Mouse (Mus musculus) left cerebral cortex, postnatal 10 days (tissue): ENCODE measurements at regions not wholly inside any gene's neighbourhood (a gene's known extent, or its start where the extent isn't known, plus 50 kb on each side); places are given as distances from the start of the nearest gene placed in this dataset.

Experiments used
- DNase-seq, 2 experiments: peaks; one replicate each; pipeline ENCODE4 v3.0.0; 2021 to 2022; ENCODE audit warnings: low spot score in 2 of 2, mixed read lengths in 1 of 2; ENCODE audit errors: extremely low spot score in 1 of 2
- intact Hi-C: fragments of 180-260 bp; cut with DNase I; formaldehyde crosslinking; loops from one replicate; pipeline ENCODE4 v1.15.1; 2025

DNA sequence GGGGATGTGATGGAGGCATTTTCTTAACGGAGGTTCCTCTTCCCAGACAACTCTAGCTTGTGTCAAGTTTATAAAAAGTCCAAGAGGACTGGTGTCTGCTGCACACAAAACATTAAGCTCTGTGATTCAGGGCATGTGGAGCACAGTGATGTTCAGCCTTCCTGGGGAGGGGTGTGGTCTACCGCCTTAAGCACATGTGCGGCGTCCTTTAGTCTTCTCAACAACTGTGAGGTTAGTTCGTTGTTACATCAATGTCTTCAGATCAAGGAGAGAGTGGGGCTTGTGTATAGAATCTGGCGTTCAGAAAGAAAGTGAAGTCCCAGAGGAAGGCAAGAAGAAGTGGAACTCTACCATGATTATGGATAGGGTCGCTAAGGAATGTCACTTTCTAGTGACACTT, 131.9 kb upstream of the Dyrk2 start:
- DNase-seq = no peak
- intact Hi-C loops = no loop called here

DNA sequence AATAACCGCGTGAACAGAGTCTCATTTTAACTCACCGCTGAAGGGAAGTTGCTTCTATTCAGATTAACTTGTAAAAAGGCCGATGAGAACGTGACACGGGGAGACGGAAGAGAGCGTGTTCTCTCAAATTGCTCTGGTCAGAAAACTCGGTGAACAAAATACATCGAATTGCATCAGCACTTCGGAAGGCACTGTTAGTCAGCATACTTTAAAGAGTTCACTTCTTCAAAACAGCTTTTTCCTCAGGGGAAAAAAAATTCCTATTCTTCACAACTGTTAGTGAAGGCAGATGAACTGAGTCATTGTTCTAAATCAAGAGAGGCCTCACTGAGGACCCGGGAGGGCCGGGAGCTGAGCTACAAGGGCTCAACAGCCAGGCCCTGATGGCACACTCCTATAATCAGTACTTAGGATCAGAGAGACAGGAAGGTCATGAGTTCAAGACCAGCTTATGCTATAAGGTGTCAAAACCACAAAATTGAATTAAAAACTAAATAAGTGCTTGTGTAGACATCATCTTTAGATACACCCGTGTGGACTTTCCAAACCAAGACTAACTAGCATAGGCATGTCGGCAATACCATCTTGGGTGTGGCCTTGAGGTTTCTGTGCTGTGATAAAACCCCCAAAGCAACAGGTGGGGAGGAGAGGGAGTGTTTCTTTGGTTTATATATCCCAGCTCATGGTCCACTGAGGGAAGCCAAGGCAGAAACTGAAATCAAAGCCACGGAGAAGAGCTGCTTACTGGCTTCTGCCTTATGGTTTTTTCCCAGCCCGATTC, 131.2 kb upstream of the Dyrk2 start:
- intact Hi-C loops = no loop called here
- DNase-seq = no peak

DNA sequence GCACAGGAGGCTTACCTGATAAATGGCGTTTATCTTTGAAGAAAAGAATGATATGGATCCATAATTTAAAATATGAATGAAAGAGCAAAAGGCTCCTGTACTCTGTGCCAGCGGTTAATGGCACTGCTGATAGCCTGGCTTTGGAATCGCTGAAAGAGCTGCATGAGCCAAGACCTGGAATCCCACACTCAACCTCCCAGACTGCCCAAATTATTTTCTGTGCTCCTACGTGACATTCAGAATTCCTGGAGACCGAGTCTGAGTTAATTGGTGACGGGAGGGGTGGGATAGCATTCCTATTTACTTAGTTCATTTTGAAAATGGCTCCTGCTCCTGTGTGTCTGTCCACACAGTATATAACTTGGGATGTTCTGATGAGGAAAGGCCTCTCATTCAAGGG, 129.0 kb upstream of the Dyrk2 start:
- intact Hi-C loops = no loop called here
- DNase-seq = no peak

DNA sequence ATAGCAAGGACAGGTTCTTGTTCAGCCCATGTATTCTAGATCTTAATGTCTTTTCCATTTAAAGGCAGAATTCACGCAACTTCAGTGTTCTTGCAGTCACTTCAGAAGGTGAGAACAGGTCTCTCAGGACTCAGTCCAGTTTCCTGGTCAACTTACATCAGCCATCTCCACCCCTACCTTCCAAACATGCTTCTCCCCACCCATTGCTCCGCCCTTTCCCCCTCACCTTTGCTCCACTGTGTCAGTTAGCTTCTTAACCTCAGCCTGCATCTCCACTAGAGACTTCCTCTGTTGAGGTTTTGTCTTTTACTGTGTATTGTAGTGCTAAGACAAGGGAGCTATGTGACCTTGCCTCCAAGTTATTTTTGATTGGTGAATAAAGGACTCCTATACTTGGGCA, 127.0 kb upstream of the Dyrk2 start:
- no peak for DNase-seq
- intact Hi-C loops = no loop called here

DNA sequence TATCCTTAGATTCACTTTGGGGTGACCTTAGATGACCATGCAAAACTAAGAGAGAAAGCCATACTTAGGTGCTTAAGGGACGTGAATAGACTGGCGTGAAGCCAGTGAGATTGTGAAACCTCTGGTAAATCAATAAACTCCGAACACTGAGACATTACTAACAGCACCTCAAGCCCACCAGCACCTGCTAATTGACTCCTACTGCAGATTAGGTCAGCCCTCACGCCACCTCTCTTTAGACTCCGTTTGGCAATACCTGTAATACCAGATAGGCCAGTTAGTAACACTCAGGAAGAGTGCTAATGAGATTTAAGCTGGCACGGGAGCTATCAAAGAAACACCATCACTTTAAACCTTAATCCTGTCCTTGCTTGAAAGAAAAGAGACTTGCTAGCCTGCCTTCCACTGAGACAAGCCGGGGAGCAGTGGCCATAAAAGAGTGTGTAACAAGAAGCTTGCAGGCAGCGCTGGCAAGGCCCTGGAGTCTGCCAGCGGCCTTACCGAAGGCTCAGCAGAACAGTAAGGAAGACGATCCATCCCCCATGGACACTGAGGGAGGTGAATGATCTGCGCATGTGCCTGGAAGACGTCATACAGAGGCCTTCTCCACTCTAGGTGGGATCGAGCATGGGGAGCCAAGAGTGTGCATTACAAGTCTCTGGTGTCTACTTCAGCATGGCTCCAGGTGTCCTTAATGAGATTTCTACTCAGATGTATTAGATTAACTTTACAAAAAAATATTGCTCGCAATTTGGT, 124.0 kb upstream of the Dyrk2 start:
- no peak for DNase-seq
- intact Hi-C loops = no loop called here

DNA sequence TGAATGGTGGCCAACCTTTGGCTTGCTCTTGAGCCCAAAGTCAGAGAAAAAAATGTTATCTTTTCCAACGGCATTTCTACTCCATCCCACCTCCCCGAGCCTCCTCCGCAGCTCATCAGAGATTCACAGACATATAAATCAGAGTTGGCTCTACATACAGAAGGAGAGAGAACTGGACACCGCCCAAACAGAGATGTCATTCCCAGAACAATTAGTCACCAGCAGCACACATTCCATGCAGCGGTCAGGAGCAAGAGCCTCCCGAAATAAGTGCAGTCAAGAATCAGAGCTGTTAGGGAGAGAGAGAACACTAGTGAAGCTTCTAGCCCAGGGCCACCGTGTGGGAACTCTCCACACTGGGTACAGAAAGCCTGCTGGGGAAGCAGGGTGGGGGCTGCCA, 121.2 kb upstream of the Dyrk2 start:
- intact Hi-C loops = no loop called here
- no peak for DNase-seq

DNA sequence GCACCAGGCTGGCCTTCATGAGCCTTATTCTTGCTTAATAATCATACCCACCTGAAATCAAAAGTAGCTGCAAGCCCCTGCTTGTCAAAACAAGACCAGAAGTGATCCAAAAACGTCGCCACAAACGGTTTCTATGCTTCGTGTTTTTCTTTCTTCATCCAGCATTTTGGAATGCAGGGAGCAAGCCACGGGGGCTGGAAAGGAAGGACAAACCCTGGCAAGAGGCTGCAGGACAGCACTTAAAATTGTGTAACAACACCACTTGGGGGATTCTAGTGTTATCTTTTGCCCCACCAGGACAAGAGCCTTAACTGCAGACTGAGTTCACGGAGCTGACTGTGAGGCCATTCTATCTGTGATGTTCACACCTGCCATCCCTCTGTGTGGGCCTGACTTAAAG, 120.5 kb upstream of the Dyrk2 start:
- intact Hi-C loops = no loop called here
- DNase-seq = no peak

DNA sequence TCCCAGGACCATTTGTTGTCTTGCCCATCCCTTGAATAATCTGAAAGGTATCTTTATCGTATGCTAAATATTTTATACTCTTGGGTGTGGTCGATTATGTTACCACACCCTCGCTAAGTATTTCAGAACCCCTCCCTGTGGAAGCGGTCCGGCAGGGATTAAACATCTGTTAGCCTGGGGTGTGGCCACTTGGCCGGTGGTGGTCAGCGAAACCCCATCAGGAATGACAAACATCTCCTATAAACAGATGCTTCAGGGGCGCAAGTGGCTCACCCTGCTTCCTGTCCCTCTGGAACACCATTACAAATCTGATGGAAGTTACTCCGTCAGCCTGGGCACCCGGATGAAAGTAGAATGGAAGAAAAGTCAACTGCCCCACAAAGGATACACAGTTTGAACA, 119.8 kb upstream of the Dyrk2 start:
- intact Hi-C loops = no loop called here
- DNase-seq = no peak

DNA sequence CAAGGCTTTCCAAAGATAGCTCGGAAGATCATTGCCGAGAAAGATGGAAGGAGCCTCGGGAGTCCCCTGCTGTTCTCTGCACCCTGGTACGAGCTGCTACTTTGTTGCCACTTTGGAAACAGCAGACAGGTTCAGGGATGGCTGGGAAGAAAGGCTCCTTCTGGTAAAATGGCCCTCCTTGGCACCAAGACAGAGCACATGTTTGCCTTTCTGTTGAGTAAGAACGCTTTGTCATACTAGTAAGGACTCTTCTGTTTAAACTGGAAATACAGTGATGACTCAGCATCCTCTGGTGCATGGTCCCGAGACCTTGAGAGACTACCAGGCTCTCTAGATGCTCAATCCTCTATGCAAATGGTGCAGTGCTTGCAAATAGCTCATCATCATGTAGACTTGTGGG, 118.2 kb upstream of the Dyrk2 start:
- no peak for DNase-seq
- intact Hi-C loops = no loop called here

DNA sequence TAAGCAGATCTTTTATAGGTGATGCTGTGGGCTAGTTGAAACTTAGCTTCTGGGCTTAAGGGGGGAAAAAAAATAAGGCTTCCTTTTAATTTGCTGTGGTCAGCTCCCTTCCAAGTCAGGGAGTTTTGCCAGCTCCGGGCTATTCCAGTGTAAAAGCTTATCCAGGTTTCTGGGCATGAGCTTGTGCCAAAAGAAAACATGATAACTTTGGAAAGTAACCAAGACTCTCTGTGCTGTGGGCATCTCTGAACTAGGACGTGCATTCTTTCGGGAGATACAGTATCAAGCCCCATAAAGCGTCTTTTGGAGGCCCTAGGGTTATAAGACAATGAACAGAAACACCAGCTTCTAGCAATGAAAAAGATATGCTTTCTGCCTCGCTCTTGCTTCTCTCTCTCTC, 114.6 kb upstream of the Dyrk2 start:
- no peak for DNase-seq
- intact Hi-C loops = no loop called here

DNA sequence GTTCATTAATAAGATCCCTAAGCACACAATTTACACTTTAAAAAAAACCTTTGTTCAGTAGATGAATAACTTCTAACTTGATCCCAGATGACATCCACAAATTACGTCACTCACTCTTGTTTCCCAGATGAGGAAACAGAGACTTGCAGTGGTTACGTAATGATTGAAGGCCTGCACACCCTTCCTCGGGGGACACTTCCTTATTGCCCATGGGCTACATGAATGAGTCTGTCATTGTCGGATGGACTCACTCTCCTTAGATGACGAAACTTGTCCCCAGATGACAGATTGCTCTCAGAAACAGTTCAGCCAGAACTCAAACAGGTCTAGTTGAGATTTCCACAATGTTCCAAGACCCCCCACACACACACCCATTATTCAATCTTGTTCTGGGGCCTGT, 111.4 kb upstream of the Dyrk2 start:
- intact Hi-C loops = no loop called here

DNA sequence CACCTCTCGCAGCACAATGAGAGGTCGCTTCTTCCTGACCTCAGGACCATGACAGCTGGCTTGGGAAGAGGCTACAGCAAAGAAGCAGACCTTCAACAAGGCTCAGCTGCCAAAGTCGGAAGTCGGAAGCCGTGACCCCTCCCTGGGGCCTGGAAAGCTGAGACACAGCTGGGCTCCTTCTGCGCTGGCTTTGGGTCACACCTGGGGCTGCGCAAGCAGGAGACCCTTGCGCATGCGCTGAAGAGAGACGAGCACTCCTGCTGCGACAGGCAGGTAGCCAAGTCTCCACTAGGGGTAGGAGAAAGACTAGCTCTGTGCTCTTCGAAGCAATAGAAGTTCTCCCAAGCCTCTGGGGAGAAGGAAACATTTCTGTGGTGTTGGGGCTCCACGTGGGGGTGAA, 109.3 kb upstream of the Dyrk2 start:
- intact Hi-C loops = no loop called here
- DNase-seq = peak in 1 of 2 experiments; percentile 69

More for the DNA sequence above, 111.4 kb upstream of the Dyrk2 start:
- DNase-seq = no peak

DNA sequence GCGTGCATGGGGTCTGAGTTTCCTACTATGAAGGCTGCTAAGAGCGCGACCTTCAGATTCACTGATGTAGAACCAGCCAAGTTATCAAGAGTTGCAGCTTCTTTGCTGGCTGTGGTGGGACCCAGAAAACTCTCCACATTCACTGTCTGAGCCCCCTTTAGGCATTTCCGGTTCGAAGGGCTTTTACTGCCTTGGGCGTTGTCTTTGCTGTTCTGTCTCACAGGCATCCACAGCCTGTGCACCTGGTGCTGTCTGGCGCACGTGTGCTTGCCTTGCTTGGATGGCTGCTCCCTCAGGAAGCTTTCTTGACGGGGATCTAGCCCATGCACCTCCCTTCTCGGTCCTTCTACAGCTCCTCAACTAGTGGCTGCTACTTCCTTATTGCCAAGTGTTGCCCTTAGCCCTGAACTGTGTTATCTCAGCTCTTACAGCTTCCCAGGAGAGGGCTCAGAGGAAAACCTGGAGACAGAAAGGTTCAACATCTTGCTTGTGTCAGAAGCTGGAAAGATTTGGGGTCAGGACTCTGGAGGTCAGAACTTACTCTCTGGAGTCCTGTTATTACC, 108.3 kb upstream of the Dyrk2 start:
- DNase-seq = no peak
- intact Hi-C loops = no loop called here

DNA sequence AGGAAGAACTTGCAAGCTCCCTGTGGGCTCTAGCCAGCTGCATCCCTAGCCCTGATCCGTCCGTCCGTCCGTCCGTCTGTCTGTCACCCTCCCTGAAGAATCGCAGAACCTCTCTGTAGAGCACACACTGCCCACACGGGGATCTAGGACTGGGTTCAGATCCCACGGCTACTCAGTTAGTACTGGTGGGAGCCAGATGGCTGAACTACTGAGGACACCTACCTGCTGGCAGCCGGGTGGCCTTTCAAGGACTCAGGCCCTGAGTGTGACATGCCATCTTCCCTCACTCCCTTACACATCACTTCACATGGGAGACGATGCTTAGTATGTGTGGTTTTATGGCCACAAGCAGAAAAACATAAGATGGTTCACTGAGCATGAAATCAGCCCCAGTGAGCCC, 106.4 kb upstream of the Dyrk2 start:
- no peak for DNase-seq
- intact Hi-C loops = no loop called here

DNA sequence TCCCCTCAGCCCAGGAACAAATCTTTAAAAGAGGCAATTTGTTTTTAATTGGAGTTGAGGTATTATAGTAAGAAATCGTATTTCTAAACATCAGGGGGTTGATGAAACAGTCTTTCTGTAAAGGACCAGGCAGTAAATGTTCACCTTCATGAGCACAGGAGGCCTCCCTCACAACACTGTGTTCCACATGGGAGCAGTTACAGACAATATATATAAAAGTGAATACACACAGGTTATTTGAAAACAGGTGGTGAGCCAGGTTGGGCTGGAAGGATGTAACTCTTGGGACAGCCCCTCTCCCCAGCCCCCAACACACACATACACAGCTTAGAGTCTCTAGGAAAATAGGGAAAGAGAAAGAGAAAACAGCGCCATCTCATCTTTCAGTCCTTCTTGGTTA, 105.8 kb upstream of the Dyrk2 start:
- DNase-seq = no peak
- intact Hi-C loops = no loop called here

DNA sequence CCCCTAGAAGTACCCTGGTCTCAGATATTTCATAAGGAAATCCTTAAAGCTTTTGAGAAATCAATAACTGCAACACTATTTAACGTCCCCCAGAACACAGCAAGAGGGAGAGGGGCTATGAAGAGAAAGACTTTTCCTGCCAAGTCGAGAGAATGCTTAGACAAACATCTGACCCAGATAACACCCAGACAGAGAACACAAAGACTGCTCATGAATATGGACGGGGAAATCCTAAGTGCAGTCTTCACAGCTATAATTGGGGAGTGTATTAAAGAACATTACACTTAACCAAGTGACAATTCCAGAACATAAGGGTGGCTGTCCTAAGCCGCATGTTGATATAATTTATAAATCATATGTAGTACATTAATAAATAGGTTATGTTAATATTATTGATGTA, 103.3 kb upstream of the Dyrk2 start:
- intact Hi-C loops = no loop called here
- no peak for DNase-seq

DNA sequence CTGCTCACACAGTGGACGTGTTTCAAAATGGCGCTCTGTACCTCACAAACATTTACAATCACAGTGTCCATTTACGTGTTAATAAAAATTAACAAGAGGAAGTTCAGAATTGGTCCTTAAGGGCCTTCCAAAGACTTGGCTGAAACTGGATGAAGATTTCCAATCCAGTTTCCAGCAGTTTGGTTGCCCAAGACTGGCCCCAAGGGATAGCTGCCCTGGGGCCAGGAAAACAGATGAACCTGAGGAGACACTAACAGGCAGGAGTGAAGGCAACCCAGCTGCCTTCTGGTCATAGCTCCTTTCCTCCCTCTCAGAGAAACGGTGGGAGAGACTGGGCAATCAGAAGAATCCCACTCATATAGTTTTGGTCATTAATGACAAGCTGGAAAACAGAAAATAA, 102.6 kb upstream of the Dyrk2 start:
- intact Hi-C loops = no loop called here
- DNase-seq = no peak

DNA sequence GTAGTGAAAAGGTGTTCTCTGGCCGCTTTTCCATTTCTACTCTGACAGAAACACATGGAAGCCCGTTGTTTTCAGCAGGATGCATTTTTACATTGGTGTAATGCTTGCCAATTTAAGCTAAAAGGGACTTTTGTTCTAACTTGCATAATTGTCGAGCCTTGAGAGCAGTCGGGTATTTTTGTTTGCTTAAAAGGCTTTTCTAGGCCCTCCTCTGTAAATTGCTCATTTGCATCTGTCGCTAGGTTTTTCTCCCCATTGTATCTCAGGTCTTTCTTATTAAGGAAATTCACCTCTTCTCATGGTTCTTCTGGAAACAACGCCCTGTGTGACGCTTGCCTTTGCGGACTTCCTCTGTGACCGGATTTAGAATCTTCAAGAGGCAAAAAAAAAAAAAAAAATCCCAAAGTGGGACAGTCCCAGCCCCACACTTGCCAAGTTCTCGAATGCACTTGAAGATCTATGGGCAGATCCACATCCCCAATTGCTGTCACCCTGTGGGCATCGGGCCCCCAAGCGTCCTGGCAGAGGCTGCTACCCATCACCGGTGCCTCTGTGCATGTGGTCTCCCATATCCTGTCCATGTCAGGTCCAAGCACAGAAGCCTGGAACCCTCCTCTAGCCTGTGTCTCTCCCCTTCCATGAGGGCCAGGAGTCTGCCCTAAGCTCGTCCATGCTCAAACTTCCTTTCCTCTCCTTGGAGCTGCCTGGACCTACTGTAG, 100.6 kb upstream of the Dyrk2 start:
- intact Hi-C loops = no loop called here
- DNase-seq = no peak

DNA sequence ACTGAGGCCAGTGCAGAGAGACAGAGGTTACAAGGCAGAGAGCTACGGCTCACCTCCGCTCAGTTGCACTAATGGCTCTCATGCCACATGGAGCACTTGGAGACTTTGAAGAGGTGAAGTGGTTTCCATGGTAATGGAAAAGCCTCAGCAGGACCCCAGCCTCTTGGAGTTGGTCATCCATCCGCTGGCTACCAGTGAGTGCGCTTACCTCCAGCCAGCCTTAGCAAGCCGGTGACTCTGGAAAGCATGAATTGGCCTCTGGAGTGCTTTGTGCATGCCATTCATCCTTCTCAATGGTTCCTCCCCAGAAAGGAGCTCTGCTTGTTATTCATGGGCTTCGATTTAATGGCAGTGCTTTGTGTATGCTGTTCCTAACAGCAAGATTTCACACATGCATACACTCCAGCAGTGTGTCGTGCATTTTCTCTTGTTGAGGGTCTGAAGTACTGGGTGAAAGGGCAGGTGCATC, 91.7 kb upstream of the Dyrk2 start:
- intact Hi-C loops = no loop called here
- DNase-seq = no peak

DNA sequence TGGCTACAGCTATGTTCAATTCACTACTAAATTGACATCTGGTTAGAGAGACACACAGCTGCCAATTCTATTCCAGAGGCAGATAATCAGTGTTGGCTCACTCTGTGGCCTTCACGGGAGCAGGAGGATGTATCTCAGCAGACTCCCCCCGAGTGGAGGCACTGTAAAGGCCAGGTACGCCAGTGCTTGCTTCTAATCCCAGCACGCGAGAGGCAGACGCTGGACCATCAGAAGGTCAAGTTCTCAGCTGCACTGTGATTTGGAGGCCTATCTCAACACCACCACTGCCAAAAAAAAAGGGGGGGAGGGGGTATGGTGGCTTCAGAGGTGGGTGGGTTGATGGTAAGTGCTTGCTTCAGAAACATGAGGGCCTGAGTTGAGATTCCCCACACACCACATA, 90.1 kb upstream of the Dyrk2 start:
- intact Hi-C loops = no loop called here

More for the DNA sequence above, 90.1 kb upstream of the Dyrk2 start:
- DNase-seq = no peak
